Comparison of ENCODE assay signal across 9 mouse cellular contexts in genomic region chr1:135452259-135452658, GRCm38 (mm10). TPM values are rescaled to one million over a fixed set of nuclear protein-coding genes. Genes with fewer than 3 reads are reported as not detected.
A peak's percentile ranks its signal among the peaks of the same experiment; 100 is the strongest.
DNase-seq lines count a peak whose midpoint lies in the region; ATAC-seq and TF ChIP-seq lines count a peak whose summit lies in the region.
"Had no signal": no experiment of that assay in that cellular context is flagged by ENCODE, and none has a peak within 500 bp of the region (broad histone marks: within the 10 kb centered on the region; RNA-seq: fewer than 3 reads in every experiment).

No protein-coding gene starts in this region.

- no peaks in the 10 kb centered on the region for H3K9me3 ChIP-seq in hindbrain, embryonic 14.5 days (ENCODE audit: control insufficient read depth, low read length)
- no peaks in the 10 kb centered on the region for H3K9me3 ChIP-seq in hindbrain, embryonic 12.5 days (replicated peaks)
- no peaks in the 10 kb centered on the region for H3K9me3 ChIP-seq in embryonic facial prominence, embryonic 14.5 days (ENCODE audit: control insufficient read depth, low read length)
- H3K9me3 ChIP-seq: embryonic facial prominence, embryonic 12.5 days had no signal

- TF ChIP-seq POLR2A in thymus, adult 2 months (IDR thresholded peaks at IDR 0.05; ENCODE audit: control insufficient read depth, extremely low read depth, insufficient read depth, low read length, poor library complexity), result no peak
- TF ChIP-seq POLR2A in olfactory bulb, adult 2 months (IDR thresholded peaks at IDR 0.05; ENCODE audit: insufficient read depth, low read depth, low read length), result no peak

- no peak for ATAC-seq in hindbrain, embryonic 14.5 days (ENCODE audit: low FRiP score)
- no peak for ATAC-seq in hindbrain, embryonic 12.5 days (ENCODE audit: low FRiP score)
- no peak for ATAC-seq in embryonic facial prominence, embryonic 14.5 days (ENCODE audit: low read depth)

- TF ChIP-seq CTCF in thymus, adult 2 months (IDR thresholded peaks at IDR 0.05; ENCODE audit: borderline replicate concordance, control insufficient read depth, extremely low read depth, insufficient read depth, low read length, poor library complexity), result no peak
- TF ChIP-seq CTCF in olfactory bulb, adult 2 months (IDR thresholded peaks at IDR 0.05; ENCODE audit: insufficient read depth, low read depth, low read length), result 0 out of 2 replicates have a peak, but pooled peaks have one; percentile 15

- H3K9ac ChIP-seq in hindbrain, embryonic 14.5 days, result no peak overlapping the region
- no peak overlapping the region for H3K9ac ChIP-seq in hindbrain, embryonic 12.5 days
- H3K9ac ChIP-seq in embryonic facial prominence, embryonic 14.5 days (ENCODE audit: low read depth, low read length), result no peak overlapping the region
- H3K9ac ChIP-seq: embryonic facial prominence, embryonic 12.5 days had no signal

- no peak overlapping the region for H3K4me2 ChIP-seq in hindbrain, embryonic 14.5 days (replicated peaks)
- no peak overlapping the region for H3K4me2 ChIP-seq in hindbrain, embryonic 12.5 days (replicated peaks)
- no peak overlapping the region for H3K4me2 ChIP-seq in embryonic facial prominence, embryonic 14.5 days (ENCODE audit: low read depth, low read length)
- H3K4me2 ChIP-seq: embryonic facial prominence, embryonic 12.5 days had no signal

- DNase-seq in hindbrain, embryonic 14.5 days (ENCODE audit: low spot score), result peak; percentile 47
- peak; percentile 62 for DNase-seq in thymus, adult 2 months
- no peak for DNase-seq in thymus, adult 18-20 months
- peak; percentile 52 for DNase-seq in embryonic facial prominence, embryonic 14.5 days (ENCODE audit: low spot score)
- no peak for DNase-seq in ovary, adult 18-20 months (ENCODE audit: low spot score)
- DNase-seq in gastrocnemius, adult 18-20 months (ENCODE audit: low spot score), result no peak

- H3K4me3 ChIP-seq in hindbrain, embryonic 14.5 days (replicated peaks; ENCODE audit: low read length), result no peak overlapping the region
- H3K4me3 ChIP-seq in hindbrain, embryonic 12.5 days, result no peak overlapping the region
- no peak overlapping the region for H3K4me3 ChIP-seq in thymus, adult 2 months (ENCODE audit: control insufficient read depth, insufficient read depth, low read length)
- no peak overlapping the region for H3K4me3 ChIP-seq in embryonic facial prominence, embryonic 14.5 days (ENCODE audit: low read depth, low read length)
- no peak overlapping the region for H3K4me3 ChIP-seq in olfactory bulb, adult 2 months (ENCODE audit: insufficient read depth, low read depth, low read length)
- H3K4me3 ChIP-seq: embryonic facial prominence, embryonic 12.5 days had no signal

- H3K27ac ChIP-seq in hindbrain, embryonic 14.5 days, result no peak overlapping the region
- H3K27ac ChIP-seq in hindbrain, embryonic 12.5 days, result no peak overlapping the region
- no peak overlapping the region for H3K27ac ChIP-seq in thymus, adult 2 months (ENCODE audit: control insufficient read depth, insufficient read depth, low read length)
- H3K27ac ChIP-seq in embryonic facial prominence, embryonic 14.5 days (replicated peaks; ENCODE audit: low read depth, low read length), result no peak overlapping the region
- H3K27ac ChIP-seq in olfactory bulb, adult 2 months (ENCODE audit: insufficient read depth, low read depth, low read length), result no peak overlapping the region
- H3K27ac ChIP-seq: embryonic facial prominence, embryonic 12.5 days had no signal

- H3K27me3 ChIP-seq in hindbrain, embryonic 14.5 days (ENCODE audit: control insufficient read depth, insufficient read depth, low read length), result no peaks in the 10 kb centered on the region
- H3K27me3 ChIP-seq in hindbrain, embryonic 12.5 days, result no peaks in the 10 kb centered on the region
- no peaks in the 10 kb centered on the region for H3K27me3 ChIP-seq in thymus, adult 2 months (ENCODE audit: control insufficient read depth, insufficient read depth, low read length)
- no peaks in the 10 kb centered on the region for H3K27me3 ChIP-seq in embryonic facial prominence, embryonic 14.5 days (replicated peaks; ENCODE audit: control insufficient read depth, insufficient read depth, low read length)
- H3K27me3 ChIP-seq: embryonic facial prominence, embryonic 12.5 days had no signal

- peaks cover 95% of the 10 kb centered on the region for H3K36me3 ChIP-seq in hindbrain, embryonic 14.5 days (replicated peaks; ENCODE audit: control insufficient read depth, insufficient read depth)
- peaks cover 84% of the 10 kb centered on the region for H3K36me3 ChIP-seq in hindbrain, embryonic 12.5 days
- H3K36me3 ChIP-seq in thymus, adult 2 months (ENCODE audit: control insufficient read depth, insufficient read depth, low read length), result no peaks in the 10 kb centered on the region
- peaks cover 73% of the 10 kb centered on the region for H3K36me3 ChIP-seq in embryonic facial prominence, embryonic 14.5 days (ENCODE audit: control insufficient read depth, insufficient read depth, low read length)

- 80% methylated on average over 10 of the region's 10 CpGs for WGBS in hindbrain, embryonic 14.5 days
- WGBS in hindbrain, embryonic 12.5 days, result 82% methylated on average over 10 of the region's 10 CpGs
- 61% methylated on average over 10 of the region's 10 CpGs for WGBS in thymus, adult 2 months
- WGBS in embryonic facial prominence, embryonic 14.5 days, result 76% methylated on average over 10 of the region's 10 CpGs
- 71% methylated on average over 10 of the region's 10 CpGs for WGBS in olfactory bulb, adult 2 months

- H3K4me1 ChIP-seq in hindbrain, embryonic 14.5 days (replicated peaks; ENCODE audit: control insufficient read depth, insufficient read depth, low read length), result no peaks in the 10 kb centered on the region
- H3K4me1 ChIP-seq in hindbrain, embryonic 12.5 days, result no peaks in the 10 kb centered on the region
- H3K4me1 ChIP-seq in thymus, adult 2 months (replicated peaks; ENCODE audit: control insufficient read depth, insufficient read depth, low read length), result no peaks in the 10 kb centered on the region
- no peaks in the 10 kb centered on the region for H3K4me1 ChIP-seq in embryonic facial prominence, embryonic 14.5 days (ENCODE audit: control insufficient read depth, insufficient read depth, low read length)
- no peaks in the 10 kb centered on the region for H3K4me1 ChIP-seq in olfactory bulb, adult 2 months (ENCODE audit: control insufficient read depth, insufficient read depth, low read length)
- H3K4me1 ChIP-seq: embryonic facial prominence, embryonic 12.5 days had no signal

RNA-seq across cellular contexts. Expression of gene Ipo9, which starts 22.0 kb away (rescaled TPM):
- polyA plus RNA-seq in hindbrain, embryonic 14.5 days (2014; fragmentation: Nextera tagmentation; extraction: Ambion mirVana), result 115 and 118 TPM in 2 replicates
- 164 and 183 TPM in 2 replicates for polyA plus RNA-seq in hindbrain, embryonic 12.5 days (2016; fragmentation: Nextera tagmentation; extraction: Ambion mirVana)
- 166 and 184 TPM in 2 replicates for polyA plus RNA-seq in thymus, adult 2 months (2012; rRNA removed)
- 103 and 108 TPM in 2 replicates for polyA plus RNA-seq in embryonic facial prominence, embryonic 14.5 days (2014; fragmentation: Nextera tagmentation; extraction: Ambion mirVana)
- polyA plus RNA-seq in olfactory bulb, adult 2 months (2012; ENCODE audit: insufficient read depth, insufficient read length, low replicate concordance, missing spikeins), result not detected in 2 replicates
- 10 to 100 TPM; 20.5 to 26.2 TPM for total RNA-seq in gastrocnemius, adult 18-20 months (2021)

Comparison
In these comparisons a context has a peak if more than half of its experiments do, and no peak if none do; other contexts are left out.
1. DNase-seq: peak in hindbrain, embryonic 14.5 days (single experiment), thymus, adult 2 months (single experiment) and embryonic facial prominence, embryonic 14.5 days (single experiment); none in thymus, adult 18-20 months (0 of 2), ovary, adult 18-20 months (single experiment) and gastrocnemius, adult 18-20 months (single experiment).